Mouse (Mus musculus) spleen, adult 2 months (tissue): ENCODE measurements around the gene Polg2. TPM values are rescaled to one million over a fixed set of nuclear protein-coding genes. Genes with fewer than 3 reads are reported as not detected.
"Not testable (repeated sequence)": the region's sequence is repeated elsewhere in the genome, so short reads cannot be mapped to it uniquely, and the experiment has no call there.

ENCODE experiments used
- DNase-seq, 2 experiments: peaks; one replicate each; pipeline versions ENCODE4 v3.0.0 to v3.0.0-alpha.2; 2012 to 2021; ENCODE audit warnings: low spot score in 2 of 2, low read depth in 1 of 2
- H3K27ac ChIP-seq: fragments of 200-500 bp; 2 replicates; pipeline ENCODE4 v1.5.1; 2012; ENCODE audit warnings: low read length, inconsistent platforms; ENCODE audit not compliant: insufficient read depth
- H3K27me3 ChIP-seq: fragments of 200-500 bp; 2 replicates; pipeline ENCODE4 v1.6.1; 2012; ENCODE audit warnings: mild to moderate bottlenecking, moderate library complexity, low read length, inconsistent platforms; ENCODE audit not compliant: control insufficient read depth, insufficient read depth
- H3K36me3 ChIP-seq: fragments of 200-500 bp; 2 replicates; pipeline ENCODE4 v1.6.1; 2012; ENCODE audit warnings: mild to moderate bottlenecking, low read length, inconsistent platforms; ENCODE audit not compliant: control insufficient read depth, insufficient read depth
- H3K4me1 ChIP-seq: fragments of 200-500 bp; 2 replicates; pipeline ENCODE4 v1.6.1; 2011; ENCODE audit warnings: inconsistent platforms; ENCODE audit not compliant: control insufficient read depth, insufficient read depth, insufficient read length
- H3K4me3 ChIP-seq: fragments of 200-500 bp; 2 replicates; pipeline ENCODE4 v1.5.1; 2011; ENCODE audit warnings: mild to moderate bottlenecking, inconsistent platforms; ENCODE audit not compliant: insufficient read depth, insufficient read length; ENCODE audit errors: extremely low read depth
- CTCF ChIP-seq: fragments of 200-500 bp; IDR thresholded peaks from 2 replicates; pipeline ENCODE4 v1.5.1; 2011; ENCODE audit warnings: mild to moderate bottlenecking, inconsistent platforms; ENCODE audit not compliant: insufficient read depth, insufficient read length, insufficient replicate concordance; ENCODE audit errors: extremely low read depth
- POLR2A ChIP-seq: fragments of 200-500 bp; IDR thresholded peaks from 2 replicates; pipeline ENCODE4 v1.6.1; 2011; ENCODE audit warnings: low read depth, low read length, inconsistent platforms
- WGBS: fragments of 180-500 bp; shearing (Covaris S2); methylation state at CpG from one replicate; pipeline ENCODE4 v1.1.7; 2018; 5-methylcytosine and 5-hydroxymethylcytosine counted together
- polyA plus RNA-seq: library from polyadenylated mRNA; depleted of rRNA; stranded (reverse); fragments of >200 nt; gene quantifications from 2 replicates; pipeline ENCODE4 v1.2.3, GENCODE M21; 2012

Gene Polg2
- polyA plus RNA-seq, 1 experiment, result 7.2 TPM

- peaks cover 8% of the 10 kb centered on the region for H3K36me3 ChIP-seq
- WGBS, result 76% methylated on average over 6 of the region's 6 CpGs
Observed at GRCm38 (mm10) chr11:106741232-106741631, 38.1 kb downstream of the Polg2 start.

GRCm38 (mm10) chr11:106740724-106741123, 38.6 kb downstream of the Polg2 start:
- H3K36me3 ChIP-seq, DNase-seq, H3K27ac ChIP-seq, H3K4me3 ChIP-seq, H3K27me3 ChIP-seq, H3K4me1 ChIP-seq: not testable (repeated sequence)
- WGBS, result 86% methylated on average over 5 of the region's 8 CpGs

More at GRCm38 (mm10) chr11:106741232-106741631, 38.1 kb downstream of the Polg2 start:
- no peak for DNase-seq
- H3K4me1 ChIP-seq, result peaks cover 4% of the 10 kb centered on the region; the same call in 1 of the 2 replicates
- TF ChIP-seq CTCF, result no peak
- TF ChIP-seq POLR2A, result no peak
- H3K27ac ChIP-seq, result no peak overlapping the region
- H3K27me3 ChIP-seq, result no peaks in the 10 kb centered on the region
- no peak overlapping the region for H3K4me3 ChIP-seq

GRCm38 (mm10) chr11:106739116-106739515, 40.2 kb downstream of the Polg2 start:
- WGBS, result 97% methylated on average over 2 of the region's 2 CpGs
- Histone ChIP-seq H3K27me3 (no peaks in the 10 kb centered on the region), H3K4me1 (peaks cover 2% of the 10 kb centered on the region; the same call in 1 of the 2 replicates), H3K4me3 (no peak overlapping the region), H3K27ac (no peak overlapping the region), H3K36me3 (peaks cover 7% of the 10 kb centered on the region)
- TF ChIP-seq CTCF, result no peak
- no peak for TF ChIP-seq POLR2A
- no peak for DNase-seq

GRCm38 (mm10) chr11:106737178-106737621, 42.1 kb downstream of the Polg2 start:
- H3K4me3 ChIP-seq, result no peak overlapping the region
- TF ChIP-seq POLR2A (no peak), CTCF (no peak)
- WGBS, result 64% methylated on average over 12 of the region's 12 CpGs
- no peak for DNase-seq
- peaks cover 2% of the 10 kb centered on the region; the same call in 1 of the 2 replicates for H3K4me1 ChIP-seq
- H3K27me3 ChIP-seq, result no peaks in the 10 kb centered on the region
- peak overlapping the region; percentile 40 for H3K27ac ChIP-seq
- peaks cover 8% of the 10 kb centered on the region for H3K36me3 ChIP-seq

GRCm38 (mm10) chr11:106736614-106737013, 42.7 kb downstream of the Polg2 start:
- Histone ChIP-seq H3K4me1 (peaks cover 2% of the 10 kb centered on the region; the same call in 1 of the 2 replicates), H3K36me3 (peaks cover 8% of the 10 kb centered on the region), H3K27me3 (no peaks in the 10 kb centered on the region), H3K4me3 (no peak overlapping the region), H3K27ac (peak overlapping the region; percentile 40)
- no peak for DNase-seq
- WGBS, result 79% methylated on average over 3 of the region's 3 CpGs
- TF ChIP-seq POLR2A, result no peak
- TF ChIP-seq CTCF, result no peak

GRCm38 (mm10) chr11:106730714-106731113, 48.6 kb downstream of the Polg2 start:
- Histone ChIP-seq H3K27me3 (no peaks in the 10 kb centered on the region), H3K36me3 (peaks cover 17% of the 10 kb centered on the region), H3K27ac (no peak overlapping the region), H3K4me1 (no peaks in the 10 kb centered on the region), H3K4me3 (no peak overlapping the region)
- no peak for DNase-seq
- TF ChIP-seq POLR2A (no peak), CTCF (no peak)
- 79% methylated on average over 4 of the region's 4 CpGs for WGBS

- Histone ChIP-seq H3K27me3 (no peaks in the 10 kb centered on the region), H3K36me3 (peaks cover 17% of the 10 kb centered on the region), H3K4me3 (no peak overlapping the region), H3K27ac (no peak overlapping the region), H3K4me1 (no peaks in the 10 kb centered on the region)
- TF ChIP-seq CTCF (no peak), POLR2A (no peak)
- WGBS, result 96% methylated on average over 1 of the region's 1 CpGs
- no peak for DNase-seq
Observed at GRCm38 (mm10) chr11:106729656-106730055, 49.7 kb downstream of the Polg2 start.
